Mouse (Mus musculus): Measurements from ENCODE around the gene Dnah6. TPM values are rescaled to one million over a fixed set of nuclear protein-coding genes. Genes with fewer than 3 reads are reported as not detected.

Dnah6 gene
- polyA plus RNA-seq, 1 experiment from 2014 or later, result 0.01 TPM

DNA sequence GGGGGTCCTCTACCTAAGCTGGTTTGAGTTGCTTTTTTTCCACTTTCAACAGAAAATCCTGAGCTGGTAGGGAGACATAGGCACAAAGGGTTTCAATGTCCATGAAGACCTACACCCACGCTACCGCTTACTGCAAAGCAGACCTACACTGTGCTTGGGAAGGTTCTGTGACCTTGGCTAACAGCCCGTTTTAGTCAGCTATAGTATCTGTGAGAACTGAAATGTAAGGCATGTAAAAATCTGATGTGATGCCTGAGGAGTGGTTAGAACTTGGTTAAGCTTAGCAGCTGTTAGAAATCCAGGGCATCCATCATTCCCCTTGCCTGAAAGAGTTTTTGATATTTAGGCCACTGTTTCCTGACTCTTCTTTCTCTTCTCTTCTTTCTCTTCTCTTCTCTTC lies 46.3 kb downstream of the Dnah6 start:
- no peak overlapping the region for H3K4me3 ChIP-seq (ENCODE audit: low read depth, low read length)
- no peaks in the 10 kb centered on the region for H3K4me1 ChIP-seq (ENCODE audit: insufficient read depth)
- no peak overlapping the region for H3K27ac ChIP-seq (ENCODE audit: low read depth)
- 67% methylated on average over 3 of the region's 3 CpGs for WGBS (ENCODE audit: insufficient replicate concordance)
- no peaks in the 10 kb centered on the region for H3K9me3 ChIP-seq (ENCODE audit: low read length)
- ATAC-seq (no peak), DNase-seq (no peak)
- no peak overlapping the region for H3K9ac ChIP-seq (replicated peaks)
- no peaks in the 10 kb centered on the region for H3K27me3 ChIP-seq (ENCODE audit: insufficient read depth, low read length)
- H3K36me3 ChIP-seq (replicated peaks; ENCODE audit: insufficient read depth, low read length), result no peaks in the 10 kb centered on the region
- no peak for TF ChIP-seq CTCF (IDR thresholded peaks at IDR 0.05; ENCODE audit: low read depth)
- TF ChIP-seq EP300 (IDR thresholded peaks at IDR 0.05; ENCODE audit: low read depth), result no peak
- no peak overlapping the region for H3K4me2 ChIP-seq (ENCODE audit: low read depth, low read length)

DNA sequence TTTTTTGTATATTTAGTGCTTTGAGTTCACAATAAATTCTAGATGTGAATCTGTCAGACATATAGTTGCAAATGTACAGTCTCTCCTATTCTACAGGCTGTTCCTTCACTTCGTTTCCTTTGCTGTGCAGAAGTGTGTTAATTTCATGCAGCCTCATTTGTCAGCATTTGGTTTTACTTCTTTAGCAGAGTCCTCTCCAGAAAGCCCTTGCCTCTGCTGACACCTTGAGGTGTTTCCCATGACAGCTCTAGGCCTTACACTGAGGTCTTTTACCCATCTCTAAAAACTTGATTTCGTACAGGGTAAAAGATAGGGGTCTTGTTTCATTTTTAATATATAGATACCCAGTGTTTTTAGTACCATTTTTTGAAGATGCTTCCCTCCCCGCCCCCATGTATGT lies 54.2 kb downstream of the Dnah6 start:
- Histone ChIP-seq H3K4me3 (ENCODE audit: low read depth, low read length) (no peak overlapping the region), H3K9ac (replicated peaks) (no peak overlapping the region), H3K27ac (ENCODE audit: low read depth) (no peak overlapping the region), H3K36me3 (replicated peaks; ENCODE audit: insufficient read depth, low read length) (no peaks in the 10 kb centered on the region), H3K9me3 (ENCODE audit: low read length) (no peaks in the 10 kb centered on the region), H3K27me3 (ENCODE audit: insufficient read depth, low read length) (no peaks in the 10 kb centered on the region), H3K4me2 (ENCODE audit: low read depth, low read length) (no peak overlapping the region), H3K4me1 (ENCODE audit: insufficient read depth) (no peaks in the 10 kb centered on the region)
- WGBS (ENCODE audit: insufficient replicate concordance), result 67% methylated on average over 3 of the region's 3 CpGs
- ATAC-seq (no peak), DNase-seq (no peak)
- TF ChIP-seq CTCF (IDR thresholded peaks at IDR 0.05; ENCODE audit: low read depth) (no peak), EP300 (IDR thresholded peaks at IDR 0.05; ENCODE audit: low read depth) (no peak)

GRCm38 (mm10) chr6:73162958-73163357 lies 58.5 kb downstream of the Dnah6 start:
- Histone ChIP-seq H3K4me2 (ENCODE audit: low read depth, low read length) (no peak overlapping the region), H3K36me3 (replicated peaks; ENCODE audit: insufficient read depth, low read length) (no peaks in the 10 kb centered on the region), H3K9me3 (ENCODE audit: low read length) (no peaks in the 10 kb centered on the region), H3K27ac (ENCODE audit: low read depth) (no peak overlapping the region), H3K27me3 (ENCODE audit: insufficient read depth, low read length) (no peaks in the 10 kb centered on the region), H3K4me3 (ENCODE audit: low read depth, low read length) (no peak overlapping the region), H3K9ac (replicated peaks) (no peak overlapping the region), H3K4me1 (ENCODE audit: insufficient read depth) (no peaks in the 10 kb centered on the region)
- 52% methylated on average over 1 of the region's 1 CpGs for WGBS (ENCODE audit: insufficient replicate concordance)
- ATAC-seq (no peak), DNase-seq (no peak)
- TF ChIP-seq EP300 (IDR thresholded peaks at IDR 0.05; ENCODE audit: low read depth) (no peak), CTCF (IDR thresholded peaks at IDR 0.05; ENCODE audit: low read depth) (no peak)

DNA sequence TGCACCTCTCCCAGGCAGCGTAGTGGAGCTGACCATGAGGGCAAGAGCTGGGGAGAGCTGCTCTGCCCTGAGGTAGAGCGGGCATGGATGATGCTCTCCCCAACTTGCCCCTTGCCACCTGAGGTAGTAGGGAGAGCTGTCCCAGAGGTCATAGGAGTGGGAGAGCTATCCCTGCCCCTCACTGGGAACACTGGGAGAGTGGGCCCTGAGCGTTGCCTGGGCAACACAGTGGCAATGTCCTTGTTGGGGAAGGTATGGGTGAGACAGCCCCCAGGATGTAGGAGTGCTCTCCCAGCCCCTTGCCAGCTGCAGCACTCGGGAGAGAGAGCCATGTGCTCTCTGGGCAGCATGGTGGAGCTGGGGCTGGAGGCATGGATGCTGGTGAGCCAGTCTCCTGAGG lies 60.1 kb downstream of the Dnah6 start:
- no peaks in the 10 kb centered on the region for H3K9me3 ChIP-seq (ENCODE audit: low read length)
- H3K36me3 ChIP-seq (replicated peaks; ENCODE audit: insufficient read depth, low read length), result no peaks in the 10 kb centered on the region
- no peak for ATAC-seq
- no peak overlapping the region for H3K9ac ChIP-seq (replicated peaks)
- no peak overlapping the region for H3K4me2 ChIP-seq (ENCODE audit: low read depth, low read length)
- WGBS (ENCODE audit: insufficient replicate concordance), result 78% methylated on average over 4 of the region's 4 CpGs
- DNase-seq, result no peak
- TF ChIP-seq CTCF (IDR thresholded peaks at IDR 0.05; ENCODE audit: low read depth), result no peak
- no peak for TF ChIP-seq EP300 (IDR thresholded peaks at IDR 0.05; ENCODE audit: low read depth)
- H3K4me1 ChIP-seq (ENCODE audit: insufficient read depth), result no peaks in the 10 kb centered on the region
- no peak overlapping the region for H3K4me3 ChIP-seq (ENCODE audit: low read depth, low read length)
- H3K27ac ChIP-seq (ENCODE audit: low read depth), result no peak overlapping the region
- H3K27me3 ChIP-seq (ENCODE audit: insufficient read depth, low read length), result no peaks in the 10 kb centered on the region

DNA sequence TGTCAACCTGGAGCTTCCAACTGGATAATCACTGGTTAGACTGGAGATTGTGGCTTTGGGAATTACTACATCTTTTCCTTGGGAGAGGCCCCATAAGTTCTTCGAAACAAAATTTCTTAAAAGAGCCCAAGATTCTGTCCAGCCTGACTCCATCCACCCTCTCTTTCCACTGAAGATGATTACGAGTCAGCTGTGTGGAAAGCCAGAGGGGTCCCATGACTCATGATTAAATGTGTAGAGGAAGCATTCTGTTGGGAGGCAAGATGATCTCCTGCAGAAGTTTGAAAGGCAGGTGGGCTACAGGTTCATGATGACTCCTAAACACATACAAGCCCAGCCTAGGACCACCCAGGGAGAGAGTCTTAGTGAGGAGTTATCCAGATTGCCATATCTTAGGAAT lies 66.0 kb downstream of the Dnah6 start:
- WGBS (ENCODE audit: insufficient replicate concordance), result 70% methylated on average over 2 of the region's 2 CpGs
- TF ChIP-seq CTCF (IDR thresholded peaks at IDR 0.05; ENCODE audit: low read depth) (no peak), EP300 (IDR thresholded peaks at IDR 0.05; ENCODE audit: low read depth) (no peak)
- no peaks in the 10 kb centered on the region for H3K4me1 ChIP-seq (ENCODE audit: insufficient read depth)
- H3K9ac ChIP-seq (replicated peaks), result no peak overlapping the region
- no peak overlapping the region for H3K4me3 ChIP-seq (ENCODE audit: low read depth, low read length)
- H3K27me3 ChIP-seq (ENCODE audit: insufficient read depth, low read length), result no peaks in the 10 kb centered on the region
- no peak for ATAC-seq
- no peak overlapping the region for H3K4me2 ChIP-seq (ENCODE audit: low read depth, low read length)
- no peak for DNase-seq
- H3K9me3 ChIP-seq (ENCODE audit: low read length), result no peaks in the 10 kb centered on the region
- H3K36me3 ChIP-seq (replicated peaks; ENCODE audit: insufficient read depth, low read length), result no peaks in the 10 kb centered on the region
- H3K27ac ChIP-seq (ENCODE audit: low read depth), result no peak overlapping the region

GRCm38 (mm10) chr6:73153675-73154074 lies 67.8 kb downstream of the Dnah6 start:
- no peak overlapping the region for H3K4me3 ChIP-seq (ENCODE audit: low read depth, low read length)
- no peaks in the 10 kb centered on the region for H3K4me1 ChIP-seq (ENCODE audit: insufficient read depth)
- no peaks in the 10 kb centered on the region for H3K9me3 ChIP-seq (ENCODE audit: low read length)
- no peaks in the 10 kb centered on the region for H3K36me3 ChIP-seq (replicated peaks; ENCODE audit: insufficient read depth, low read length)
- H3K27me3 ChIP-seq (ENCODE audit: insufficient read depth, low read length), result no peaks in the 10 kb centered on the region
- TF ChIP-seq CTCF (IDR thresholded peaks at IDR 0.05; ENCODE audit: low read depth), result peak; percentile 94
- TF ChIP-seq EP300 (IDR thresholded peaks at IDR 0.05; ENCODE audit: low read depth), result no peak
- 0% methylated on average over 1 of the region's 1 CpGs for WGBS (ENCODE audit: insufficient replicate concordance)
- DNase-seq (peak; percentile 82), ATAC-seq (no peak)
- no peak overlapping the region for H3K4me2 ChIP-seq (ENCODE audit: low read depth, low read length)
- H3K9ac ChIP-seq (replicated peaks), result no peak overlapping the region
- no peak overlapping the region for H3K27ac ChIP-seq (ENCODE audit: low read depth)

- Histone ChIP-seq H3K27me3 (ENCODE audit: insufficient read depth, low read length) (no peaks in the 10 kb centered on the region), H3K4me1 (ENCODE audit: insufficient read depth) (no peaks in the 10 kb centered on the region), H3K27ac (ENCODE audit: low read depth) (no peak overlapping the region), H3K4me2 (ENCODE audit: low read depth, low read length) (no peak overlapping the region), H3K9ac (replicated peaks) (no peak overlapping the region), H3K9me3 (ENCODE audit: low read length) (no peaks in the 10 kb centered on the region; the same call in 1 of the 2 replicates), H3K4me3 (ENCODE audit: low read depth, low read length) (no peak overlapping the region), H3K36me3 (replicated peaks; ENCODE audit: insufficient read depth, low read length) (no peaks in the 10 kb centered on the region)
- whole genome bisulfite sequencing (ENCODE audit: insufficient replicate concordance), result 79% methylated on average over 7 of the region's 7 CpGs
- ATAC-seq, result no peak
- TF ChIP-seq CTCF (IDR thresholded peaks at IDR 0.05; ENCODE audit: low read depth) (0 out of 2 replicates have a peak, but pooled peaks have one; percentile 3), EP300 (IDR thresholded peaks at IDR 0.05; ENCODE audit: low read depth) (no peak)
- no peak for DNase-seq
Observed at GRCm38 (mm10) chr6:73143403-73143802, 78.0 kb downstream of the Dnah6 start.
